Mouse (Mus musculus): ENCODE data around the gene Gm20388.

Gm20388 gene

DNA sequence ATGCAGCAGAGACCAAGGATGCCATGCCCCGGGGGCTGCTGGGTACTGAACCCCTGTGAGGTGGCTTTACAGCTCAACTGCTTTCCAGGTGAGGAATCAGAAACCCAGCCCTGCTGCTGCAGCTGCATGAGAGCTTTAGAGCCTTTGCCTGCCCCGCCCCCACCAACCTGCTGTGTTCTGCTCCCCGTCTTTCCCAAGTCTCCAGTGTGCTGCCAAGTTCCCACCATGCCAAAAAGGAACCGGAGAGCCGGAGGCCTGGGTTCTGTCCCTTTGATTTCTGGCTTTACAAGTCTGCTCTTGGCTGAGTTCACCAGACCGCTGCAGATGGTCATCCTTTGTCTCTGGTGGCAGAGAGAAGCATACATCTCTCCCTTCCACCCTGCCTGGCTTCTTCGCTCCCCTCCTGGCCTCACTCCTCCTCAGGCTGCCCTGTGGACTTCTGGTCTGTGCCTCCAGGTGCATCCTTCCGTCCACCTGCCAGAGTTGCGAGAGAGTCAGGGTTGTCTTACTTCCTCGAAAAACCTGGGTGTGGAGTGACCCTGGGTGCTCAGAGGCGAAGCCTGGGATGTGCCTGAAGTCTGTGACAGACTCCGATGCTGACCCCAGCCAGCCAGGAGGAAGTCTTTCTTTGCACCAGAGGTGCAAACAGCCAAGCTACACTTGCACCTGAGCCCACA, 1086.4 kb downstream of the Gm20388 start:
- no peak for DNase-seq (ENCODE audit: low read depth, low spot score)

DNA sequence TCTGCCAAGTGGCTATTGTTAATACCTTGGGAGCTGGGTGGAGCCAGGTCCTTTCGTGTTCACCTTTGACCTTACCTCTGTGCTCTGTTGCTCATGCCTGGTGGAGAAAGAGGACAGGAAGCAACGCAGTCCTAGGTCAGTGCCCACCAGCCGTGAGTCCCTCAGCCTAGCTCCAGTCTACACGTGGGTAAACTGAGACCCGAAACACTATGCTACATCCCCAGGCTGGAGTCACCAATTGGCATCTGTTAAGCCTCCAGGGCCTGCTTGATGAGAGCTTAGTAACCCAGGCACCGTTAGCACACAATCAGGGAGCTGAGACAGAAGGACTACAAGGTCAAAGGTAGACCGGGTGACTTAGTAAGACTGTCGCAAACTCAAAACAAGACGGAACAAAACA, 1087.3 kb downstream of the Gm20388 start:
- no peak for DNase-seq (ENCODE audit: low read depth, low spot score)

DNA sequence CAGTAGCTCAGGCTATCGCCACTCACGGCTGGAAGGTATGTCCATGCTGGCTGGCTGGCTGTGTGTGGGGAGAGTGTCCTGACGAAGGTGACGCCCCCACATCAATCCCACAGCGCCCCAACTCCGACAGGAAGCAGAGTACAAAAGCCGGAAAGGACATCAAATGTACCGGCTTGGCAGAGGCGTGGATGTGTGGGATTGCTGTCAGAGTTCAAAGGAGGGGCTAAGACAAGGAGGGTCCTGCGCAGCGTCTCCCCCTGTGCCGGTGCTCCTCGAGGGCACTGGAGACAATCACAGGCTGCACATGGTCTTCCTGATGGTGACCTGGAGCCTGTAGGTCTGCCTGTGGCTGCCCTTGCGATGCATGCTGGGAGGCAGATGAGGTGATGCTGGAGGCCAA, 1088.3 kb downstream of the Gm20388 start:
- no peak for DNase-seq (ENCODE audit: low read depth, low spot score)

DNA sequence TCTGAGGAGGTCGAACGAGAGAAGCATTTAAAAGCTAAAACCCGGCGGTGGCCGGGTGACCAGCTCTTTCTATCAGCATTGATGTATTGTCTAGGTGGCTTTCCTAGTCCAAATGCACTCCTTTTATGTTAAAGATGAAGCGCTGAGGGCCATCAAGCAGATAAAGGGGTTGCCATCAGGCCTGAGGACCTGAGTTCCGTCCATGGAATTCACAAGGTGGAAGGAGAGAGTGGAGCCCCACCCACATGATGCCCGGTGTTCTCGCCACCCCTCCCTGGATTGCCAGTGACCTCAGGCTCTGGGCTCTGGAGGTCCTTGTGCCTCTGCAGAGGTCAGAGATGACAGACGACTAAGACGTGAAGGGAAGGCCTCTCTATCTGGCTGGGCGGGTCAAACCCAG, 1091.3 kb downstream of the Gm20388 start:
- DNase-seq (ENCODE audit: low read depth, low spot score), result no peak

DNA sequence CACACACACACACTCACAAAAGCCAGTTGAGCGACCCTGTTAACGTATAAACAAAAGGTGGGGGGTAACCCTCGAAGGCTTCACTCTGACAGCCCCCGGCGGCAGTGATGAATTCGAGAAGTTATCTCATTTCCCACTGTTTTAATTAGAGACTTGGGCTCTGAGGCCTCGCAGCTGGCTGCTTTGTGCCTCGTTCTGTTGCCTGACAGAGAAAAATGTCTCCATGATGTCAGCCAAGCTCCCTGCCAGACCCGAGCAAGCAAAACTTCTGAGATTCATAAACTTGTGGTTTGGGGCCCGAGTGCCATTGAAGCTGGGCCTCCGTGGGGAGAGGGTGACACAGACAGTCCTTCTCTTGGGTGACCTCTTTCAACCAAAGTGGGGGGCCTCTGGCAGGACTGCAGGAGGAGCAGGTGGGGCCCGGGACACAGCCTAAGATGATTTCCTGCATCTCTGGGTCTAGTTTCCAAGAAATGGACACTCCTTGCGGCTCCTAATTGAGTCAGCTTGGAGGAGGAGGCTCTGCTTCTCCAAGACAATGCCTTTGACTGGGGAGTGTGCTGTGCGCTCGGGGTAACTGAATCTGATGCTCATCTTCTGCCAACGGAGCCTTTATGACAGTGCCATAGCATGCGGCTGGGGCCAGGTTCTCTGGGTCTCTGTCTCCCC, 1092.4 kb downstream of the Gm20388 start:
- DNase-seq (ENCODE audit: low read depth, low spot score), result no peak

DNA sequence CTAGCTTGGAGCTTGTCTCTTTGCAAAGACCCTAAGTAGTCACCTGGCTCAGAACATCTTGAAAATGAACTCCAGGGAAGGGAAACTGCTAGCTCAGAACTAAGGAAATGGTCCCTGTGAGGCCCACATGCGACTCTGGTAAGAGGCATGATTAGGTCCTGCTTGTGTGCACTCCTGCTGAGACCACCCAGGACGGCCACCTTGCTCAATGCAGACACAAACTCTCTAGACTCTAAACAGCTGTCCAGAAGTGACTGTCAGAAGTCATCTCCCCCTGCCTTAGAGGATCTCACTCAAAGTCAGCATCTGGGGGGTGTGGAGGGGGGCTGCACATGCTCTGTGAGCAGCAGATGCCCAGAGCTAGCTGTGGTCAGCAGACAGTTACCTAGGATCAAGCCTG, 1093.0 kb downstream of the Gm20388 start:
- no peak for DNase-seq (ENCODE audit: low read depth, low spot score)

DNA sequence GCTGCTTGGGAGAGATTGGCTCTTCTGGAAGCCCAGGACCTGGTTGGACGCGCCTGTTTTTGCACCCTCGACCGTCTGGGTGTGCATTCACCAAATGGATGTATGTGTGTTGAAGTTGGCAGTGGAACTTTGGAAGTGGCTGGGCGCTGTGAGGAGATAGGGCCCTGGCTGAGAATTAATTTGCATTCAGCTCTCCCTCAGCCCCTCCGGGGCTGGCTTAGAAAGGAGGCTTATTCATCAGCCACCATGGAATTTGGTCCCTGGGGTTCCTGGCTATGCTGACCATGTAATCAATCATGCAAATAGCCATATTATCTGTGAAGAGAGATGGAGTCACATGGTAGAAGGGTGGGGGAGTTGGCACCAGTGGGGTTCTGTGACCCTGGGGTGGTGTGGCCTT, 1102.7 kb downstream of the Gm20388 start:
- DNase-seq (ENCODE audit: low read depth, low spot score), result no peak

DNA sequence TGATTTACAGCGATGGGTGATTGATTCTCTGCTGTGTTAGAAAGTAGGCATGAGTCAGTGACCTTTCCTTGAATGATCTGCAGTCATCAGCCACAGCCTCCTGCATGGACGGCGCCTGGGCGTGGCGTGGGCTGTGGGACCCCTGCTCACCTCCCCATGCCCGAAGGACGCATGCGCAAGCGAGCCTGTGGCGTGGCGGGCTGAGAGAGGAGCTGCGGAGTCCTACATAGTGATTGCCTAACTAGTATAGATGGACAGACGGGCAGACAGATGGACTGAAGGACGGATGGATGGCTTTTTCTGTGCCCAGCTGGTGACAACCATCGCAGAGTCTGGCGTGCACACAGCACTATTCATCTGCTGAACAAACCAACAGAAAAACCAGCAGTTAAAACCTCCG, 1106.0 kb downstream of the Gm20388 start:
- DNase-seq (ENCODE audit: low read depth, low spot score), result no peak

DNA sequence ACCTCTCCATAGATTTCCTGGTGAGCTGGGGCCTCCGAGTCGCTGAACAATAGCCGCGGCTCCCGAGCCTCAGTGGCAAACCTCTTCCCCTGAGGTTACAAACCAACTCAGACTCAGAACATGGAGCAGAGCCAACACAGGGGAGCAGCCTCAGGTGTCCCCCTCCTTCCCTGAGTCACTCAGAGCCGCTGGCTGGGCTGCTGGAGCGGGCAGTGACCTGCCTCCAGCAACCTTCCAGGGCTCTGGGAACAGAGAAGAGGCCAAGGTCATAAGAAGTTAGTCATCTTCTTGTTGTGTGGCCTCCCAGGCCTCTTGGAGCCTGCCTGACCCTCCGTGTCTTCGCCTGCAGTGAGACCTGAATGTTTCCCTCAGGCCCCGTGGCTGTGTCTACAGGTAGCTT, 1107.6 kb downstream of the Gm20388 start:
- DNase-seq (ENCODE audit: low read depth, low spot score), result no peak

DNA sequence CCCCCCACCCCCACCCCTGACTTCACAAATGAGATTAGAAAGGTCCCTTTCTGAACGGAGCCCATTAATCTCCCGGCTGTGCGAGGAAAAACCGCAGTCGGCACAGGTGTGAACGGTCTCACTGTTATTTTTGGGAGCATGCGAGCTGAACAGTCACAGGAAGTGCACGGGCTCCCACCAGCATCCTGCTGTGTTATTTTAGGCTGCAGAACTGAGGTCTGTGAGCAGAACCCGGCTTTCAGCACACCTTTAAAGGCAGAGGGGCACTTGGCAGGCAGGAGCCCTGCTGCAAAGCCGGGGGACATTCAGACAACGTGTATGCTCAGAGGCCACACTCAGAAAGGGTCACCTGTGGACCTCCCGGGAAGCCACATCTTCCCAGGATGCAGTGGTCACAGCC, 1110.8 kb downstream of the Gm20388 start:
- DNase-seq (ENCODE audit: low read depth, low spot score), result no peak

DNA sequence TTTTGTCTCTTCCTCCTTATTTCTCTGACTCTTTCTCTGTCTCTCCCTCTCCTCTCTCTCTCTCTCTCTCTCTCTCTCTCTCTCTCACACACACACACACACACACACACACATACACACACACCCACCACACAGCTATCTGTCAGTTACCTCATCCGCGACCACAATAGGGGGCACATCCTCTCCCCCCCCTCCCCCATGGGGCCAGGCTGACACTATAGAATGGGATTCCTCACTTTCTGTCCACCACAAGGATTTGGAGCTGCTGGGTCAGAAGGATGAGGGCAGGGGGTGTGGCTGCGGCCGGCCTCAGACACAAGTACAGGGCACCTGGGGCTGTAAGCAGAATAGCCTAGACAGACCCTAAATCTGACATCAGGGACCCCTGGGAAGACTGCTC, 1112.4 kb downstream of the Gm20388 start:
- DNase-seq (ENCODE audit: low read depth, low spot score), result no peak

DNA sequence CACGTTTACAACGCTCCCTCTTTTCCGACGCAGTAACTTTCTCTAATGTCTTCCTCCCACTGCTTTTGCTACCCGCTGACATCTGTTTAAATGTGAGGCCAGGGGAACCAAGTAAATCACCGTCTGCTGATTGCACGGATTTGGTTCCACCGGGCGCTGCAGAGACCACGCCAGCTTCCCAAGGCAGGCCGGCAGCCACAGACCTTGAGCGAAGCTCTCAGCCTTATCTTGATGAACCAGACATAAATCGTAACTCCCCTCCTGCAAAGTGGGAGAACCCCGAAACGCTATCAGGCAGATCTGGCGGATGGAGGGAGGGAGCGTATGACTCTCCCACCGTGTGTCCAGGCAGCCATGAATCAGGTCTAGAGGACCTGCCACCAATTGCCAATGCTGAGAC, 1113.1 kb downstream of the Gm20388 start:
- no peak for DNase-seq (ENCODE audit: low read depth, low spot score)

DNA sequence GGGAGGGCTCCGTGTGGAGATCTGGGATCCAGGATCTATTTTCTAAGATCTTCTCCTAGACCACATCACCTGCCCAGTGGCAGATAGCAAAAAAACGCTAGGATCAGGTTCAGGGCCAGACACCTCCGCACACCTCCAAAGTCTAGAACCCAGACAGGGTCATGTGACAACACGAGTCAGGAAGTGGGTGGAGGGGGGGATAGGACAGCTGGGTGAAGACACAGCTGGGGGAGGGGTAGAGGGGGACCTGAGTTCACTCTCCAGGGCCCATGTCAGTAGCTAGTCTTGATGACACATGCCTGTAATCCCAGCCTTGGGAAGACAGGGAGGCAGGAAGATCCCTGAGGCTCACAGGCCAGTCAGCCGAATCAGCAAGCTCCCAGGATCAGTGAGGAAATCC, 1114.8 kb downstream of the Gm20388 start:
- DNase-seq (ENCODE audit: low read depth, low spot score), result no peak

DNA sequence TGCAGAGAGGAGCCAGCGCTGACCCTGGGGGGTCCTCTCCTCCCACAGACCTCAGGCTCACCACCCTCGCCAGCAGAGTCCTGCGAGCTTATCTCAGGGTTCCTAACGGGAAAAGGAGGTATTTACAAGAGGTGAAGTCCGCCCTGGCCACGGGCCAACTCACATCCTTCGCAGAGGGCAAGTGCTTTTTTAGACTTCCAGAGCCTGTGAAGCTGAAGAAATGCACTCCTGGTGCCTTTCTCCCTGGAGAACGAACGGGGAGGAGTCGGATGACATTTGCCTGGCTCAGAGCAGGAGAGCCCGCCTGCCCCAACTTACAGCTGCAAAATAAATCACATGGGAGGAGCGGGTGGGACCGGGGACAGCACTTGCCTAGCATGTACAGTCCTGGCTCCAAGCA, 1117.1 kb downstream of the Gm20388 start:
- DNase-seq (ENCODE audit: low read depth, low spot score), result no peak

DNA sequence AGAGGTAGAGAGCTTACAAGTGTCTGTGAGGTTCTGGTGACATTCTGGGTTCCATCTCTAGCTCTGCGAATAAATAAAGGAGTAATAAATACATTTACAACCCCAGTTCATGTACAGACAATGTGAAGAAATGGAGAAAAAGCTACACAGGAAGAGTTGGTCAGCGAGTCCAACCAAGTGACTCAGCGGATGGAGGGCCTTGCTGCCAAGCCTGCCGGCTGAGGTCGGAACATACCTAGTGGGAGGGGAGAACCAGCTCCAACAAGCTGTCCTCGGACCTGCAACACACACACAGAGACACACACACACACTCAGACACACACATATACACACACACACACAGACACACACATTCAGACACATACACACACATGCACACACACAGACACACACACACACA, 1118.4 kb downstream of the Gm20388 start:
- DNase-seq (ENCODE audit: low read depth, low spot score), result no peak

DNA sequence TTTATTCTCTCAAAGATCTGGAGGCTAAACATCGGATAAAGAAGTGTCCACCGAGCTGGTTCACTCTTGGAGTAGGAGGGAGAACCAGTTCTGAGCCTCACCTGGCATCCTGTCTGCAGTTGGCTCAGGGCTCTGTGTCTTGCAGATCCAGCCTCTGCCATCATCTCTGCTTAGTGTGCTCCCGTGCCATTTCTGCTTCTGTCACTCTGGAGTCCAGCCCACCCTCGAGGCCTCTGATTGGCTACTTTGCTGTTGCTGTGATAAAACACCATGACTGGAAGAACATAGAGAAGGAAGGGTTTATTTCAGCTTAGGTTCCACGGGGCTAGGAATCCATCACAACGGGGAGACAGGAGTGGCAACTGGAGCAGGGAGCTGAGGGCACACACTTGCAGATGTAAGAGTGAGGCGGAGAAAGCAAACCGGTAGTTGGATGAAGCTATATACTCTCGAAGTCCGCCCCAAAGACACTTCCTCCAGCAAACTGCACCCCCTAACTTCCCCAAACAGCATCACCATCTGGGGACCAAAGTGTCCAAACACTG, 1119.9 kb downstream of the Gm20388 start:
- DNase-seq (ENCODE audit: low read depth, low spot score), result no peak

DNA sequence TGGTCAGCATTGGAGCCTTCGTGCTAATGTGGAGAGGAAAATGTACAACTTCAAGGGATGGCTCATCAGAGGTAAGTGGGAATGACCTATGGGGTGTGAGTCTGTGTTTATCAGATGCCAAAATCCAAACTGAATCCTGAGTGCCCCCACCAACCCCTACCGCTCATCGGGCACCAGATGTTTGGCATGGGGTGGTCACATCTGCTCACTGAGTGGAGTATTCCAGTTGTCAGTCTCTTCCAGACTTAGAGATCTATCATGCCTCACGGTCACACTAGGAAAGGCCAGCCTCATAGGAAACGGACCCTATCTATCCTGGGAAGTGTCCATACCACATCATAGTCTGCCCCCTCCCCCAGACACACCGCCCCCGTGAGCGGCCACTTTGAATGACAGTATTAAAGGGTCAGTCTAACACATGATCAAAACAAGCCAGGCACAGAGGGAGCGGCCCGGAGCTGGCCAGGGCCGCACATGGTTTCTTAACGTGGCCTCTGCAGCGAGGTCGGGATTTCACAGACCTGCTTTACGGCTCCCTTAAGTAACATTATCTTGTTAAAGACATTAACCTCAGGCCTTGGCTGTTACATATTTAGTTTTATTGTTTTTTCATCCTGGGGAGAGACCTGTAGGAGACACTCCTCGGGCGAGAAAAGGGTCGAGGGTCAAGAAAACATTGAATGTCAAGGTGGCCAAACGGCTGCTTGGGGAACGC, 1122.8 kb downstream of the Gm20388 start:
- DNase-seq (ENCODE audit: low read depth, low spot score), result no peak

DNA sequence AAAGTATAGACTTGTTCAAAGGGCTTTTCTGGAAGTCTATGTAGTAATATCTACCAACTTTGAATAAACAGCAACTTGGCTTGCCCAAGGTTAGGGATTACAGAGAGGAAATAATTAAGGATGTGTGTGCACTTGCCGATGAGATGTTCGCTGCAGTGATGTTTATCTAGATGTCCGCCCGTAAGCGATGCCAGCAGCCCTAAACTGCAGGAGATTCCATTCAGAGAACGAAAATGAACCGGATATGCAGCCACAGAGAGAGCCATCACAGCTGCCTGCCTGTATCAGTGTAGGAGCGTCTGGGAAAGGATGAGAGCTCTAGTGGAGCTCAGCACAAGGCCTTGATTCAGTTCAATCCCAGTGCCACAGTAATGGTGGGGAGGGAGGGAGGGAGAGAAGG, 1125.0 kb downstream of the Gm20388 start:
- DNase-seq (ENCODE audit: low read depth, low spot score), result no peak

DNA sequence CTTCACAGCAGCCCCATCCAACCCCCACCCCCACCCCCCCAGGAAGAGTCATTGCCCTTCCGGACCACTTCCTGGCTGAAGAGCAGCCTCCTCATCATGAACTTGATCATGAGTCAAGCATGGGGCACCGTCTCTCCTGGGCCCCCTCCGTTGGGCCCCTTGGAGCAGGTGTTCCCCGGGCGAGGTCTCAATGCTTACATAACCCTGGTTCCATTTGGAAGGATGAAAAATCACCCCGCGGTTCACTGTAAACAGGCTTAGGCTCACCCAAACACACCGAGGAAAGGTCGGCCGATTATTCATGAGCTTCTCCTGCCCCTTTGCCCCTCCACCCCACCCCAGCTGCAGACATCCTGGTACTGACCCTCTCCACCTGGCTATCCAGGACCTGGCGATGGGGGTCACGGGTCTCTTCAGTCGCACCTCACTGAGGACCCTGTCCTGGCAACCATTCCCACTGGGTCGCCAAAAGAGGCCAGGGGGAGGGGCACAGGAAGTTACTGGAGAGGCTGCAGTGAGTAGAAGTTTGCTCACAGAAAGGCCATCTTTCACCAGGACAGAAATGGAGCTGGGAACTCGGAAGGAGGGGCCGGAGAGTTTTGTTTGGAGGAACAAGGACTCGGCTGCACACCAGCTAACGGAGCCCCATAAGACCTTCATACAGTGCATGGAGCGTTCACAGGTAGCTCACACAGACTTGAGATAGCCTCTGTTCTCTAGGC, 1133.2 kb downstream of the Gm20388 start:
- no peak for DNase-seq (ENCODE audit: low read depth, low spot score)

DNA sequence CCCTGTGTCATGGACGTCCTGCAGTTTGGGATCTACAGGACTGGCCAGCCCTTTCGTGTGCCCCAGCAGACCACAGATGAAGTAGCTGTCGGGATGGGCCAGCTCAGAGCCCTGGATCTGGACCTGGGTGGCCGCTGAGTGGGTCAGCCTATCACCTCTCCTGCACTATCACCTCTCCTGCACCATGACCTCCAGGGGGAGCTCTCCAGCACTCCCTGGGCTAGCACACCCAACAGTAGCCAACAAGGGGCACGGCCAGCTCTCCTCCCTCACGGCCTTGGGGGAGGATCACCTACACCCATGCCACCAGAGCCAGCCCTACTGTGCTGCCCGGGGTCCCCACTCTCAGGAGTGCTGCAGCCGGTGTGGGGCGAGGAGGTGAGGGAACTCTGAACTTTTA, 1136.8 kb downstream of the Gm20388 start:
- DNase-seq (ENCODE audit: low read depth, low spot score), result no peak

DNA sequence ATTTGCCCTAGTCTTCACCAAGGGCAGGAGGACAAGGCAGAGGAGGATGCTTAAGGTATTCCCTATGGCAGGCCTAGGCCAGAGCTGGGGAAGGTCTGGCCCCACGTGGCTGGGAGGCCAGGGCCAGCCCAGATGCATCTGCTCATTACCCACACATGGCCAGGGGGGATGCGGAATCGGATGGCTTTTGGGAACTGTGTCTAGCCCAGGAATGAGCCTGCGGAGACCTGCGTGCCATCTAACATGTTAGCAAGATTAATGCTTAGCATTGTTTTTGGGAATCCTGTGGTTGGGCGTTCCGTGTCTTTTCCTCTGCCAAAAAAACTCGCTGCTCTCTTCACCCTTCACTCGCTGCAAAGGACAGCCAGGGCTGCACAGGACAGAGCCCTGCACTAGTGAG, 1147.4 kb downstream of the Gm20388 start:
- DNase-seq (ENCODE audit: low read depth, low spot score), result no peak

DNA sequence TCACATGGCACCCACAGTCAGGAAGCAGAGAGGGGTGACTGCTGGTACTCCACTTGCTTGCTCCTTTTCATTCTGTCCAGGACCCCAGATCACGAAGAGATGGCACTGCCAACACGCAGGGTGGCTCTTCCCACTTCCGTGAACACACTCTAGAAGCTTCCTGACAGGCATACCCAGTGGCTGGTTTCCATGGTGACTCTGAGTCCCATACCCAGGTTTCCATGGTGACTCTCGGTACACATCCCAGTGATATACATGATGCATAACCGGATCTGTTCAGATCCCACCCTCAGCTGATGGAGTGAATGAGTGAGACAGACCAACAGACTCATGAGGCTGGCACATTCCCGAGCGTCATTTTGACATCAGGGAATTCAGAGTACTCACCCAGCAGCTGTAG, 1148.5 kb downstream of the Gm20388 start:
- DNase-seq (ENCODE audit: low read depth, low spot score), result no peak

Data from retina, adult 2 months (tissue).